Mouse (Mus musculus) cortical plate, adult 2 months (tissue): ENCODE measurements around the gene Sumo1. TPM values are rescaled to one million over a fixed set of nuclear protein-coding genes. Genes with fewer than 3 reads are reported as not detected.

Experiments used
- H3K27ac ChIP-seq: fragments of 200-500 bp; 2 replicates; pipeline ENCODE4 v1.5.1; 2012; ENCODE audit warnings: low read length, control low read depth, inconsistent platforms; ENCODE audit not compliant: insufficient read depth
- H3K4me1 ChIP-seq: fragments of 200-500 bp; 2 replicates; pipeline ENCODE4 v1.6.1; 2011; ENCODE audit warnings: low read length; ENCODE audit not compliant: control insufficient read depth, insufficient read depth
- H3K4me3 ChIP-seq: fragments of 200-500 bp; 2 replicates; pipeline ENCODE4 v1.5.1; 2011; ENCODE audit warnings: mild to moderate bottlenecking, low read length, control low read depth; ENCODE audit not compliant: insufficient read depth
- CTCF ChIP-seq: fragments of 200-500 bp; IDR thresholded peaks from 2 replicates; pipeline ENCODE4 v1.5.1; 2011; ENCODE audit warnings: mild to moderate bottlenecking, control low read depth, low read length; ENCODE audit not compliant: insufficient read depth; ENCODE audit errors: extremely low read depth
- POLR2A ChIP-seq: fragments of 200-500 bp; IDR thresholded peaks from 2 replicates; pipeline ENCODE4 v1.6.1; 2011; ENCODE audit warnings: mild to moderate bottlenecking, low read length, control low read depth; ENCODE audit not compliant: insufficient read depth; ENCODE audit errors: extremely low read depth
- polyA plus RNA-seq: library from polyadenylated mRNA; depleted of rRNA; stranded (reverse); fragments of >200 nt; gene quantifications from 2 replicates; pipeline ENCODE4 v1.2.3, GENCODE M21; 2012; rRNA removed

Gene Sumo1
- polyA plus RNA-seq, 1 experiment: 113 TPM

GRCm38 (mm10) chr1:59538381-59538780 is 132.3 kb downstream of the Sumo1 start:
- Histone ChIP-seq H3K27ac (no peak overlapping the region), H3K4me1 (peaks cover 4% of the 10 kb centered on the region), H3K4me3 (no peak overlapping the region)
- TF ChIP-seq CTCF (no peak), POLR2A (no peak)

Other genes with a start within 250 kb of the Sumo1 start
- gene Fzd7, start 188.4 kb downstream of the Sumo1 start, polyA plus RNA-seq: 3.2 and 3.3 TPM in 2 replicates
- gene Gm973, start 154.6 kb downstream of the Sumo1 start, polyA plus RNA-seq: 9.8 and 11.5 TPM in 2 replicates
- 19.8 and 21.6 TPM in 2 replicates for gene Nop58, start 14.1 kb upstream of the Sumo1 start, polyA plus RNA-seq
- 28.3 and 29.7 TPM in 2 replicates for gene Bmpr2, start 92.6 kb upstream of the Sumo1 start, polyA plus RNA-seq
- 25.7 and 26.2 TPM in 2 replicates for gene Fam117b, start 242.2 kb upstream of the Sumo1 start, polyA plus RNA-seq